Mouse (Mus musculus) hindbrain, embryonic 10.5 days (tissue): Measurements from ENCODE around the gene Kat8. TPM values are rescaled to one million over a fixed set of nuclear protein-coding genes. Genes with fewer than 3 reads are reported as not detected.
A peak's percentile ranks its signal among the peaks of the same experiment; 100 is the strongest.

Experiments used
- DNase-seq: peaks from one replicate; pipeline ENCODE4 v3.0.0-alpha.2; 2017; ENCODE audit warnings: low spot score
- H3K27ac ChIP-seq: fragments of 300-500 bp; sonication (generic); 2 replicates; pipeline ENCODE4 v1.5.1; 2016; ENCODE audit warnings: mild to moderate bottlenecking, moderate library complexity
- H3K27me3 ChIP-seq: fragments of 300-500 bp; sonication (generic); 2 replicates; pipeline ENCODE4 v1.6.1; 2016; ENCODE audit warnings: mild to moderate bottlenecking; ENCODE audit not compliant: poor library complexity, insufficient read depth, severe bottlenecking
- H3K36me3 ChIP-seq: fragments of 300-500 bp; sonication (generic); 2 replicates; pipeline ENCODE4 v1.6.1; 2016; ENCODE audit warnings: mild to moderate bottlenecking, moderate library complexity
- H3K4me1 ChIP-seq: fragments of 300-500 bp; sonication (generic); replicated peaks from 2 replicates; pipeline ENCODE4 v1.6.1; 2016; ENCODE audit warnings: mild to moderate bottlenecking
- H3K4me3 ChIP-seq: fragments of 300-500 bp; sonication (generic); 2 replicates; pipeline ENCODE4 v1.5.1; 2016; ENCODE audit warnings: mild to moderate bottlenecking, moderate library complexity
- H3K9me3 ChIP-seq: fragments of 300-500 bp; sonication (generic); 2 replicates; pipeline ENCODE4 v1.6.1; 2016; ENCODE audit warnings: mild to moderate bottlenecking, moderate library complexity
- WGBS: fragments of 180-500 bp; shearing (Covaris S2); methylation state at CpG from one replicate; pipeline ENCODE4 v1.1.7; 2016; 5-methylcytosine and 5-hydroxymethylcytosine counted together
- polyA plus RNA-seq: library from polyadenylated mRNA; unstranded; fragments of >200 nt; fragmentation: Nextera tagmentation; extraction: Ambion mirVana; gene quantifications from 2 replicates; pipeline ENCODE4 v1.2.1, GENCODE M21; 2016

Gene Kat8
- polyA plus RNA-seq, 1 experiment from 2014 or later, result 50.4 TPM

GRCm38 (mm10) chr7:127901772-127902171, 10.5 kb upstream of the Kat8 start:
- Histone ChIP-seq H3K4me1 (peaks cover 19% of the 10 kb centered on the region), H3K36me3 (peaks cover 18% of the 10 kb centered on the region), H3K9me3 (no peaks in the 10 kb centered on the region), H3K4me3 (no peak overlapping the region), H3K27me3 (no peaks in the 10 kb centered on the region), H3K27ac (no peak overlapping the region)
- 85% methylated on average over 2 of the region's 2 CpGs for WGBS
- no peak for DNase-seq

GRCm38 (mm10) chr7:127903971-127904796, 8.1 kb upstream of the Kat8 start, which contains the start of gene Bckdk:
Gene Bckdk (plus strand): TSS chr7:127904082.
- peak within 1 kb of the TSS; percentile 75 for H3K4me3 ChIP-seq
- peaks cover 19% of the 10 kb centered on the region for H3K4me1 ChIP-seq
- 9% methylated on average over 38 of the region's 38 CpGs for WGBS
- H3K27me3 ChIP-seq, result no peaks in the 10 kb centered on the region
- peak; percentile 82 for DNase-seq
- peaks cover 43% of the 10 kb centered on the region for H3K36me3 ChIP-seq
- H3K27ac ChIP-seq, result peak within 1 kb of the TSS; percentile 93
- H3K9me3 ChIP-seq, result no peaks in the 10 kb centered on the region

- Histone ChIP-seq H3K4me3 (no peak overlapping the region), H3K9me3 (no peaks in the 10 kb centered on the region)
- WGBS, result 94% methylated on average over 12 of the region's 12 CpGs
Observed at GRCm38 (mm10) chr7:127907939-127908338, 4.4 kb upstream of the Kat8 start.

GRCm38 (mm10) chr7:127908656-127909055, 3.7 kb upstream of the Kat8 start:
- 86% methylated on average over 4 of the region's 4 CpGs for WGBS
- Histone ChIP-seq H3K36me3 (peaks cover 53% of the 10 kb centered on the region), H3K27me3 (no peaks in the 10 kb centered on the region), H3K4me3 (no peak overlapping the region), H3K27ac (no peak overlapping the region), H3K9me3 (no peaks in the 10 kb centered on the region), H3K4me1 (peaks cover 32% of the 10 kb centered on the region)
- DNase-seq, result no peak

More at GRCm38 (mm10) chr7:127907939-127908338, 4.4 kb upstream of the Kat8 start:
- H3K27ac ChIP-seq, result no peak overlapping the region
- H3K4me1 ChIP-seq, result peaks cover 29% of the 10 kb centered on the region
- peaks cover 53% of the 10 kb centered on the region for H3K36me3 ChIP-seq
- H3K27me3 ChIP-seq, result no peaks in the 10 kb centered on the region
- no peak for DNase-seq

- DNase-seq, result no peak
- peaks cover 57% of the 10 kb centered on the region for H3K36me3 ChIP-seq
- H3K27ac ChIP-seq, result peak overlapping the region; percentile 92
Observed at GRCm38 (mm10) chr7:127912938-127913337, 622 bp downstream of the Kat8 start.

GRCm38 (mm10) chr7:127915293-127915692, 3.0 kb downstream of the Kat8 start:
- DNase-seq, result no peak
- H3K4me1 ChIP-seq, result peaks cover 17% of the 10 kb centered on the region
- no peak overlapping the region for H3K4me3 ChIP-seq
- peaks cover 56% of the 10 kb centered on the region for H3K36me3 ChIP-seq
- H3K9me3 ChIP-seq, result no peaks in the 10 kb centered on the region
- 93% methylated on average over 12 of the region's 12 CpGs for WGBS
- H3K27me3 ChIP-seq, result no peaks in the 10 kb centered on the region
- H3K27ac ChIP-seq, result no peak overlapping the region

More at GRCm38 (mm10) chr7:127912938-127913337, 622 bp downstream of the Kat8 start:
- Histone ChIP-seq H3K27me3 (no peaks in the 10 kb centered on the region), H3K4me1 (peaks cover 17% of the 10 kb centered on the region), H3K4me3 (peak overlapping the region; percentile 99), H3K9me3 (no peaks in the 10 kb centered on the region)
- WGBS, result 33% methylated on average over 4 of the region's 4 CpGs

- peaks cover 84% of the 10 kb centered on the region for H3K36me3 ChIP-seq
- H3K4me1 ChIP-seq, result peaks cover under 1% of the 10 kb centered on the region
- 55% methylated on average over 3 of the region's 3 CpGs for WGBS
- no peaks in the 10 kb centered on the region for H3K27me3 ChIP-seq
- H3K27ac ChIP-seq, result no peak overlapping the region
- H3K9me3 ChIP-seq, result no peaks in the 10 kb centered on the region
- H3K4me3 ChIP-seq, result no peak overlapping the region
- peak; percentile 43 for DNase-seq
Observed at GRCm38 (mm10) chr7:127918203-127918602, 5.9 kb downstream of the Kat8 start.

GRCm38 (mm10) chr7:127919290-127919689, 7.0 kb downstream of the Kat8 start:
- Histone ChIP-seq H3K27ac (no peak overlapping the region), H3K4me3 (no peak overlapping the region), H3K4me1 (no peaks in the 10 kb centered on the region), H3K27me3 (no peaks in the 10 kb centered on the region), H3K9me3 (no peaks in the 10 kb centered on the region), H3K36me3 (peaks cover 93% of the 10 kb centered on the region)
- DNase-seq, result no peak
- WGBS, result 78% methylated on average over 7 of the region's 7 CpGs

GRCm38 (mm10) chr7:127921516-127921915, 9.2 kb downstream of the Kat8 start:
- Histone ChIP-seq H3K4me1 (no peaks in the 10 kb centered on the region), H3K27ac (no peak overlapping the region), H3K36me3 (peaks cover 96% of the 10 kb centered on the region), H3K27me3 (no peaks in the 10 kb centered on the region), H3K4me3 (no peak overlapping the region), H3K9me3 (no peaks in the 10 kb centered on the region)
- 68% methylated on average over 8 of the region's 8 CpGs for WGBS
- peak; percentile 28 for DNase-seq

- 84% methylated on average over 6 of the region's 6 CpGs for WGBS
- H3K4me3 ChIP-seq, result no peak overlapping the region
- H3K9me3 ChIP-seq, result no peaks in the 10 kb centered on the region
Observed at GRCm38 (mm10) chr7:127922451-127923275, 10.3 kb downstream of the Kat8 start.

GRCm38 (mm10) chr7:127923714-127924113, 11.4 kb downstream of the Kat8 start:
- Histone ChIP-seq H3K27ac (no peak overlapping the region), H3K9me3 (no peaks in the 10 kb centered on the region), H3K27me3 (peaks cover 12% of the 10 kb centered on the region), H3K4me3 (no peak overlapping the region), H3K36me3 (peaks cover 85% of the 10 kb centered on the region), H3K4me1 (peaks cover 7% of the 10 kb centered on the region; the same call in 1 of the 2 replicates)
- no peak for DNase-seq
- WGBS, result 91% methylated on average over 5 of the region's 5 CpGs

More at GRCm38 (mm10) chr7:127922451-127923275, 10.3 kb downstream of the Kat8 start:
- Histone ChIP-seq H3K4me1 (no peaks in the 10 kb centered on the region), H3K27ac (no peak overlapping the region), H3K36me3 (peaks cover 95% of the 10 kb centered on the region), H3K27me3 (peaks cover 1% of the 10 kb centered on the region; the same call in 1 of the 2 replicates)
- no peak for DNase-seq

- peak overlapping the region; percentile 25; the same call in 1 of the 2 replicates for H3K27ac ChIP-seq
- DNase-seq, result no peak
- H3K36me3 ChIP-seq, result peaks cover 72% of the 10 kb centered on the region
- peaks cover 20% of the 10 kb centered on the region for H3K4me1 ChIP-seq
- 69% methylated on average over 5 of the region's 5 CpGs for WGBS
- 0 out of 2 replicates have a peak overlapping the region, but pooled peaks have one; percentile 7 for H3K4me3 ChIP-seq
- H3K9me3 ChIP-seq, result no peaks in the 10 kb centered on the region
- peaks cover 27% of the 10 kb centered on the region for H3K27me3 ChIP-seq
Observed at GRCm38 (mm10) chr7:127925252-127925651, 12.9 kb downstream of the Kat8 start.
